Mouse (Mus musculus) lung, postnatal 0 days (tissue): Measurements from ENCODE around the gene Dlk2. TPM values are rescaled to one million over a fixed set of nuclear protein-coding genes. Genes with fewer than 3 reads are reported as not detected.

Experiments
- ATAC-seq: fragments of 200-750 bp; cut with Nextera tagmentation; 2 replicates; pipeline ENCODE4 v1.8.0; 2017; ENCODE audit warnings: moderate library complexity
- DNase-seq: peaks from one replicate; pipeline ENCODE4 v3.0.0-alpha.2; 2016; ENCODE audit warnings: low spot score
- H3K27ac ChIP-seq: fragments of 300-500 bp; sonication (generic); 2 replicates; pipeline ENCODE4 v1.5.1; 2014; ENCODE audit warnings: antibody characterized with exemption, mild to moderate bottlenecking, low read length, mixed read lengths
- H3K27me3 ChIP-seq: fragments of 300-500 bp; sonication (generic); replicated peaks from 2 replicates; pipeline ENCODE4 v1.6.1; 2014; ENCODE audit warnings: low read length, mixed read lengths; ENCODE audit not compliant: insufficient read depth
- H3K36me3 ChIP-seq: fragments of 300-500 bp; sonication (generic); 2 replicates; pipeline ENCODE4 v1.6.1; 2014; ENCODE audit warnings: low read length, mixed read lengths; ENCODE audit not compliant: insufficient read depth
- H3K4me1 ChIP-seq: fragments of 300-500 bp; sonication (generic); 2 replicates; pipeline ENCODE4 v1.6.1; 2014; ENCODE audit warnings: antibody characterized with exemption, low read depth, low read length, mixed read lengths; ENCODE audit not compliant: insufficient read depth
- H3K4me2 ChIP-seq: fragments of 300-500 bp; sonication (generic); replicated peaks from 2 replicates; pipeline ENCODE4 v1.6.1; 2014; ENCODE audit warnings: low read depth, mild to moderate bottlenecking, low read length, moderate library complexity, mixed read lengths
- H3K4me3 ChIP-seq: fragments of 300-500 bp; sonication (generic); 2 replicates; pipeline ENCODE4 v1.5.1; 2014; ENCODE audit warnings: low read depth, low read length
- H3K9ac ChIP-seq: fragments of 300-500 bp; sonication (generic); replicated peaks from 2 replicates; pipeline ENCODE4 v1.6.1; 2014; ENCODE audit warnings: low read depth, mild to moderate bottlenecking
- H3K9me3 ChIP-seq: fragments of 300-500 bp; sonication (generic); 2 replicates; pipeline ENCODE4 v1.6.1; 2016; ENCODE audit warnings: low read length, mixed read lengths
- CTCF ChIP-seq: IDR thresholded peaks from 2 replicates; pipeline ENCODE4 v1.5.1; 2016; ENCODE audit warnings: antibody characterized with exemption, mild to moderate bottlenecking
- EP300 ChIP-seq: IDR thresholded peaks from 2 replicates; pipeline ENCODE4 v1.6.1; 2016; ENCODE audit warnings: antibody characterized with exemption, mild to moderate bottlenecking, control low read depth
- WGBS: fragments of 180-500 bp; shearing (Covaris S2); extraction: QIAGEN DNeasy Blood & Tissue Kit; methylation state at CpG from one replicate; pipeline ENCODE4 v1.1.7; 2014; 5-methylcytosine and 5-hydroxymethylcytosine counted together
- polyA plus RNA-seq: library from polyadenylated mRNA; unstranded; fragments of >200 nt; fragmentation: Nextera tagmentation; extraction: Ambion mirVana; gene quantifications from 2 replicates; pipeline ENCODE4 v1.2.1, GENCODE M21; 2015

The Dlk2 gene
- polyA plus RNA-seq, 1 experiment from 2014 or later, result 1.3 TPM

DNA sequence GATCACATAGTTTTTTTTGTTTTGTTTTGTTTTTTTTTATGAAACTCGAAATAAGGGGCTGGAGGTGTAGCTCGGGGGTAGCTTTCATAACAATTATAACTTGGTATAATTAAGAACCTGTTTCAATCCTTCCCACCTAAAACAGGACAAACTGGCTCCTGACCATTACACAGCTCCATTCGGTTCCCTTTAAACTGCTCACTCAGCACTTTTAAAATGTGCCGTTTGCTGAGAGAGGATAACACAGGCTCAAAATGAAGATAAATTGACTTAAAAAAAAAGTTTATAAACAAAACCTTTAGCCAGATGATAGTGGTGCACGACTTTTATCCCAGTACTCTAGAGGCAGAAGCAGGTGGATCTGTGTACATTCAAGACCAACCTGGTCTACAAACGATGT, 11.8 kb upstream of the Dlk2 start:
- DNase-seq (no peak), ATAC-seq (no peak)
- Histone ChIP-seq H3K4me1 (peaks cover 11% of the 10 kb centered on the region; the same call in 1 of the 2 replicates), H3K36me3 (no peaks in the 10 kb centered on the region), H3K9ac (no peak overlapping the region), H3K4me2 (no peak overlapping the region), H3K9me3 (no peaks in the 10 kb centered on the region), H3K4me3 (no peak overlapping the region), H3K27me3 (no peaks in the 10 kb centered on the region), H3K27ac (no peak overlapping the region)
- 35% methylated on average over 6 of the region's 6 CpGs for WGBS
- no peak for TF ChIP-seq CTCF
- TF ChIP-seq EP300, result no peak

DNA sequence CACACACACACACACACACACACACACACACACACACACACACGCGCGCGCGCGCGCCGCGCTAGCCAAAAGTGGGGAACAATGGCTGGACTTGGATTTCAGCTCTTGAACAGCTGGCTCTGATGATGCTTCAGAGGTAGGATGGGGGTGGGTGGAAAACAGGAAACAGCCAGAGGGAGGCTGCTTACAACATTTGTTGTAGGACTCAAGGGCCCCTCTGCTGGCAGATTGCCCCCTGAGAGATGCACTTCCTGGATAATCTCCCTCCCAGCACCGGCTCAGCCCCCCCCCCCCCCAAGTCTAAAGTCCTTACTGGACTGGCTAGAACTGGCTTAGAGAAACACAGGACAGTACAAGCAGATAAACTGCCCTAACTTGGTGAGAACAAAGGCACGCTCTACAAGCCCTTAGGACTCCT, 9.5 kb upstream of the Dlk2 start:
- Histone ChIP-seq H3K4me3 (no peak overlapping the region), H3K4me1 (0 out of 2 replicates have a peak, but pooled peaks cover 3% of the 10 kb centered on the region), H3K36me3 (no peaks in the 10 kb centered on the region), H3K27me3 (no peaks in the 10 kb centered on the region), H3K27ac (0 out of 2 replicates have a peak overlapping the region, but pooled peaks have one; percentile 14), H3K9me3 (no peaks in the 10 kb centered on the region), H3K9ac (no peak overlapping the region), H3K4me2 (no peak overlapping the region)
- WGBS, result 38% methylated on average over 10 of the region's 11 CpGs
- TF ChIP-seq CTCF (peak; percentile 13; the same call in 1 of the 2 replicates), EP300 (no peak)
- DNase-seq (peak; percentile 63), ATAC-seq (peak; percentile 54)

DNA sequence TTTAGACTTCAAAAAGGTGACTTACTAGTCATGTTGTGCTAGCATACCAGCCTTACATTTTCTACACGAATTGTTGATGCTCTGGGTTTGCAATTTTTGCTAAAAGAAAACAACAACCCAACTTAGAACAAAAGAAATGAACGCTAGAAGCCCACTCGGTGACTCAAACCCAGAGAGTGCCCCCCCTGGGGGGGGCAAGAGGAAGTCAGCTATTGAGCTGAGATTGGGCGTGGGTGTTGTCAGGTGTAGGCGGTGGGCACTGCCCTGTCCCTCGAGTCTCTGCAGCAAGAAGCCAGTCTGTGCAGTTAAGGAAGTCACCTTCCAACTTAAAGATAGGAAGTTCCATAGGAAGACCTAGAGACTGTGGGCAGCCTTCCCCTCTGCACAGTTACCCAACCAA, 620 bp upstream of the Dlk2 start:
- Histone ChIP-seq H3K36me3 (no peaks in the 10 kb centered on the region), H3K27ac (no peak overlapping the region), H3K4me1 (peaks cover 11% of the 10 kb centered on the region; the same call in 1 of the 2 replicates), H3K9me3 (no peaks in the 10 kb centered on the region), H3K9ac (no peak overlapping the region), H3K4me3 (no peak overlapping the region), H3K4me2 (no peak overlapping the region), H3K27me3 (peaks cover 31% of the 10 kb centered on the region)
- ATAC-seq (no peak), DNase-seq (no peak)
- TF ChIP-seq CTCF (no peak), EP300 (no peak)
- WGBS, result 42% methylated on average over 6 of the region's 6 CpGs

DNA sequence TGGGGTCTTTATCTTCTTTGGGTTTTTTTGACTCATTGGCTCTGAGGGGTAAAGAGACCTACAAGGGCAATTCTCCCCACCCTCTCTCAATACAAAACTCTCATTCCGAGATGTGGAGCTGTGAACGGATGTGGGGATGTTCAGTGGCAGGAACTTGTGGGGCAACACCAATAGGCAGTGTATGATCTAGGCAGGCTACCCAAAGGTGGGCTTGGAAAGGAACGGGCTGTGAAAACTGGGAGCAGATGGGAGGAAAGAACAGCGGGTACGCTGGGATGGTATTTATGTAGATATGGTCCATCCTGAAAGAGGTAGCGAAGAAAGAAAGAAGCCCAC, 225 bp upstream of the Dlk2 start:
- no peaks in the 10 kb centered on the region for H3K9me3 ChIP-seq
- 7% methylated on average over 6 of the region's 6 CpGs for WGBS

GRCm38 (mm10) chr17:46298220-46298913, 1.1 kb downstream of the Dlk2 start:
- TF ChIP-seq EP300 (no peak), CTCF (peak; percentile 98)
- peak overlapping the region; percentile 23; the same call in 1 of the 2 replicates for H3K9ac ChIP-seq
- H3K27ac ChIP-seq, result 0 out of 2 replicates have a peak overlapping the region, but pooled peaks have one; percentile 20
- no peaks in the 10 kb centered on the region for H3K36me3 ChIP-seq
- peak overlapping the region; percentile 51 for H3K4me3 ChIP-seq
- 5% methylated on average over 46 of the region's 48 CpGs for WGBS
- peaks cover 11% of the 10 kb centered on the region; the same call in 1 of the 2 replicates for H3K4me1 ChIP-seq
- peaks cover 25% of the 10 kb centered on the region for H3K27me3 ChIP-seq
- H3K9me3 ChIP-seq, result no peaks in the 10 kb centered on the region
- ATAC-seq (peak; percentile 92), DNase-seq (peak; percentile 87)
- H3K4me2 ChIP-seq, result peak overlapping the region; percentile 99

More for the DNA sequence above, 225 bp upstream of the Dlk2 start:
- DNase-seq (no peak), ATAC-seq (no peak)
- no peak overlapping the region for H3K27ac ChIP-seq
- no peak for TF ChIP-seq EP300
- peak overlapping the region; percentile 99 for H3K4me2 ChIP-seq
- H3K4me3 ChIP-seq, result peak overlapping the region; percentile 51; the same call in 1 of the 2 replicates
- H3K27me3 ChIP-seq, result peaks cover 31% of the 10 kb centered on the region
- H3K4me1 ChIP-seq, result peaks cover 11% of the 10 kb centered on the region; the same call in 1 of the 2 replicates
- no peak overlapping the region for H3K9ac ChIP-seq
- no peaks in the 10 kb centered on the region for H3K36me3 ChIP-seq

DNA sequence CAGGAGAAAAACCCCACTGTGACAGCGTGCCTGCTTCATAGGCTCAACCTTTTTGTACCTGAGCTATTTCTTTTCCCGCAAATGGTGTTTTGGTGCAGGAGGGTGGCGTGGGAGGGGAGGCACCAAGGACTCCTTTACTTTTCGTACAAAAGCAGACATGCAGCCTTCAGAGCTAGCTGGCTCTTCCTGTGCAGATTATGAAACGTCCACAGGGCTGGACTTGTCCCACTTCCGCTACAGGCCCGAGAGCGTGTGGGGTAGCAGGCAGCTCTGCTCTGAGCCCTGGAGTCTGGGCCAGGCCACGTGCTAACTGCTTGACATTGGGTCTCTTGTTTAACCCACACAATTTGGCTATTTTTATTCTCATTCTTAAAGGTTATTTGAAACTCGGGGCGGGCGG, 4.7 kb downstream of the Dlk2 start:
- ATAC-seq (no peak), DNase-seq (no peak)
- WGBS, result 64% methylated on average over 12 of the region's 12 CpGs
- no peak overlapping the region for H3K4me3 ChIP-seq
- H3K27ac ChIP-seq, result no peak overlapping the region
- H3K9me3 ChIP-seq, result no peaks in the 10 kb centered on the region
- peaks cover 11% of the 10 kb centered on the region; the same call in 1 of the 2 replicates for H3K4me1 ChIP-seq
- no peak overlapping the region for H3K4me2 ChIP-seq
- H3K36me3 ChIP-seq, result 0 out of 2 replicates have a peak, but pooled peaks cover 3% of the 10 kb centered on the region
- TF ChIP-seq EP300, result no peak
- no peak for TF ChIP-seq CTCF
- H3K27me3 ChIP-seq, result peaks cover 7% of the 10 kb centered on the region
- no peak overlapping the region for H3K9ac ChIP-seq
